Mouse (Mus musculus) myocyte (in vitro differentiated cells): ENCODE measurements around the gene Med13. TPM values are rescaled to one million over a fixed set of nuclear protein-coding genes. Genes with fewer than 3 reads are reported as not detected.

ENCODE experiments used
- H3K27me3 ChIP-seq: one replicate; pipeline ENCODE4 v1.6.1; 2011; ENCODE audit not compliant: control insufficient read depth, insufficient read depth, insufficient read length
- H3K36me3 ChIP-seq: one replicate; pipeline ENCODE4 v1.6.1; 2011; ENCODE audit not compliant: control insufficient read depth, insufficient read depth
- H3K4me2 ChIP-seq: one replicate; pipeline ENCODE4 v1.6.1; 2011; ENCODE audit warnings: low read depth, control low read depth
- H3K4me3 ChIP-seq: one replicate; pipeline ENCODE4 v1.5.1; 2011; ENCODE audit warnings: mild to moderate bottlenecking, control low read depth, moderate library complexity
- H3K79me2 ChIP-seq: one replicate; pipeline ENCODE4 v1.6.1; 2011; ENCODE audit not compliant: control insufficient read depth, insufficient read depth
- H3ac ChIP-seq: one replicate; pipeline ENCODE4 v1.6.1; 2011; ENCODE audit not compliant: control insufficient read depth, insufficient read length
- CEBPB ChIP-seq: IDR thresholded peaks from 2 replicates; pipeline ENCODE4 v1.6.1; 2011; ENCODE audit warnings: mild to moderate bottlenecking, moderate library complexity; ENCODE audit not compliant: poor library complexity, insufficient read depth, severe bottlenecking
- E2F4 ChIP-seq: IDR thresholded peaks from one replicate; pipeline ENCODE4 v1.6.1; 2011; ENCODE audit warnings: mild to moderate bottlenecking, control low read depth, moderate library complexity; ENCODE audit not compliant: insufficient read depth
- MAX ChIP-seq: IDR thresholded peaks from one replicate; pipeline ENCODE4 v1.6.1; 2011; ENCODE audit warnings: low read depth, mild to moderate bottlenecking, control low read depth
- MYOD1 ChIP-seq, 3 experiments: IDR thresholded peaks; one replicate each; pipeline ENCODE4 v1.6.1; 2011; ENCODE audit warnings: control low read depth in 2 of 3, low read depth in 2 of 3, mild to moderate bottlenecking in 2 of 3, moderate library complexity in 1 of 3; ENCODE audit not compliant: insufficient read length in 2 of 3, control insufficient read depth in 1 of 3
- MYOG ChIP-seq, 3 experiments: IDR thresholded peaks; one replicate each; pipeline ENCODE4 v1.6.1; 2011; ENCODE audit warnings: control low read depth in 2 of 3, low read depth in 2 of 3, mild to moderate bottlenecking in 2 of 3; ENCODE audit not compliant: insufficient read length in 2 of 3, control insufficient read depth in 1 of 3, insufficient read depth in 1 of 3
- POLR2A ChIP-seq: IDR thresholded peaks from one replicate; pipeline ENCODE4 v1.6.1; 2011; ENCODE audit warnings: low read depth, mild to moderate bottlenecking, control low read depth, moderate library complexity; ENCODE audit not compliant: insufficient read length
- POLR2AphosphoS2 ChIP-seq: IDR thresholded peaks from one replicate; pipeline ENCODE4 v1.6.1; 2011; ENCODE audit warnings: low read depth, control low read depth; ENCODE audit not compliant: insufficient read length
- REST ChIP-seq: IDR thresholded peaks from one replicate; pipeline ENCODE4 v1.6.1; 2011; ENCODE audit warnings: mild to moderate bottlenecking, control low read depth, moderate library complexity; ENCODE audit not compliant: insufficient read depth, insufficient read length
- SRF ChIP-seq: IDR thresholded peaks from one replicate; pipeline ENCODE4 v1.6.1; 2011; ENCODE audit warnings: low read depth; ENCODE audit not compliant: control insufficient read depth, insufficient read length
- TCF12 ChIP-seq: IDR thresholded peaks from one replicate; pipeline ENCODE4 v1.6.1; 2011; ENCODE audit warnings: mild to moderate bottlenecking, control low read depth; ENCODE audit not compliant: poor library complexity, insufficient read depth, severe bottlenecking
- TCF3 ChIP-seq: IDR thresholded peaks from one replicate; pipeline ENCODE4 v1.6.1; 2011; ENCODE audit warnings: low read depth, control low read depth; ENCODE audit not compliant: insufficient read length
- USF1 ChIP-seq: IDR thresholded peaks from one replicate; pipeline ENCODE4 v1.6.1; 2011; ENCODE audit warnings: low read depth, mild to moderate bottlenecking, control low read depth, moderate library complexity
- polyA plus RNA-seq: library from polyadenylated mRNA; unstranded; fragments of >200 nt; fragmentation: generic; extraction: Trizol; gene quantifications from one replicate; pipeline ENCODE4 v1.2.1, GENCODE M21; 2012; ENCODE audit warnings: missing spikeins

The Med13 gene
- polyA plus RNA-seq, 1 experiment, result 6.2 TPM

DNA sequence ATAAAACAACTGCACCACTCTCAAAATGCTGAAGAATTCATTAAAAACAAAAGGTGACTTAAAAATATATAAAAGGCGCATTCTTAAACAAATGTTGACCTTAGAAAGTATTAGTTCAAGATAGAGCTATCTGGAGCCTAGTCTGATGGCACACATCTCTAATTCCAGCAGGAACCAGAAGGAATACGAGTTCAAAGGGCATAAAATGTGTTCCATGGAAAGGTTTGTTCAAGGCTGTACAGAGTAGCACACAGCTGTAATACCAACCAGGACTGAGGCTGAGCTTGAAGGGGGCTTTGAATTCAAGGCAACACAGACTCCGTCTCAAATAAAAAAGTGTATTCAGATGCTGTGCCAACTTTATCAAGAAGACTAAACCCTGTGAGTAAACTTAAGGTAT lies 3.8 kb downstream of the Med13 start:
- Histone ChIP-seq H3K36me3 (peaks cover 19% of the 10 kb centered on the region), H3K27me3 (no peaks in the 10 kb centered on the region), H3K4me3 (no peak overlapping the region), H3K4me2 (no peak overlapping the region), H3ac (no peak overlapping the region), H3K79me2 (peaks cover 86% of the 10 kb centered on the region)
- no peak for TF ChIP-seq TCF3
- no peak for TF ChIP-seq REST
- no peak for TF ChIP-seq E2F4

DNA sequence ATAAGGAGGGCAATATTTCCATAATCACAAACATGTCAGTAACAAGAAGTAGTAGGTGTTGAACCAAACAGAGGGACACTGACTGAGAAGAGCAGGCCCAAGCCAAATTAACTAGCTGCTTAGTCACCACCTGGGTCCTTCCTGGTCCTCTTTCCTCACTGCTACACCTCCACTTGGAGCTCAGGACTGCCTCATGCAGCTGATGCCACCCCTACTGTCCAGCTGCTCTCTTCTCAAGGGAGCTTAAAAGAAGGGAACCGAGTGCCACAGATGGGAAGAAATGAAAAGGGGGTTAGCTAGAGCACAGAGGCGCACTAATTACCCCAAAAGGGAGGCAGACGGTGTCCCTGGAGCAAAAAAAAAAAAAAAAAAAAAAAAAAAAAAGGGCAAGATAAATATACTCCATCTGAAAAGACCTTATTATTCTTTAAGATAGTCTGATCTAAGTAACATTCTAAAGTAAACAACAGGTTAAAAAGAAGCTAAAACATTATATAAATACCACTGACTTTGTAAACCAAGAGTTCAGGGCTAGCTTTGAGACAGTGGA lies 5.6 kb downstream of the Med13 start:
- no peak for TF ChIP-seq USF1
- TF ChIP-seq POLR2AphosphoS2, result no peak
- no peak for TF ChIP-seq REST
- TF ChIP-seq SRF, result no peak
- TF ChIP-seq POLR2A, result no peak
- TF ChIP-seq TCF3, result no peak
- no peak for TF ChIP-seq CEBPB
- H3ac ChIP-seq, result no peak overlapping the region
- H3K79me2 ChIP-seq, result peaks cover 100% of the 10 kb centered on the region
- no peaks in the 10 kb centered on the region for H3K27me3 ChIP-seq
- H3K4me3 ChIP-seq, result no peak overlapping the region
- peaks cover 19% of the 10 kb centered on the region for H3K36me3 ChIP-seq
- no peak overlapping the region for H3K4me2 ChIP-seq

DNA sequence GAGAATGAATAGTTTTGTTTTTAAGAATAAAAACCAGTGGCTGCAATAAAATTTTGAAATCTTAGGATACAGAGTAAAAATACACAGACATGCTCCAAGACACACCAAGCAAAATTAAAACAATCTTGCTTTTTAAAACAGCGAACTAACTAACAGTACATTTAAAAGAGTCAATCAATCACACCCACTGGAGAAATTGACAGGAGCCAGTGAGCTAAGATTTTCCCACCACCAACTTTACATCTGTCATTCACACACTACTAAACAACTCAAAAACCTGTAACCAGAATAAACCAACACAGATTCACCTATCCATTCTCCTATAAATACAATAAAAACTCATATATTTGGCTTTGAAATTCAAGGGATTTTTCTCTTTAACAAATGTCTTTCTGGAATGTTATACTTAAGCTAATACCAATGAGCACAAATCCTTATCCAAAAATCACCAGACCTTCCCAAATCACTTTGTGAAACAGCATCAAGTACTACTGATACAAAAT lies 6.7 kb downstream of the Med13 start:
- peaks cover 100% of the 10 kb centered on the region for H3K79me2 ChIP-seq
- H3K4me3 ChIP-seq, result no peak overlapping the region
- H3K27me3 ChIP-seq, result no peaks in the 10 kb centered on the region
- no peak for TF ChIP-seq TCF3
- no peak for TF ChIP-seq USF1
- TF ChIP-seq SRF, result no peak
- no peak for TF ChIP-seq MYOD1 (IDR thresholded peaks at IDR 0.05; ENCODE audit: control insufficient read depth in 1 of 3, insufficient read length in 2 of 3, low read depth in 2 of 3)
- TF ChIP-seq MYOG (IDR thresholded peaks at IDR 0.05; ENCODE audit: control insufficient read depth in 1 of 3, insufficient read depth in 1 of 3, insufficient read length in 2 of 3, low read depth in 2 of 3), result no peak
- no peak for TF ChIP-seq REST
- TF ChIP-seq CEBPB, result no peak
- no peak for TF ChIP-seq POLR2AphosphoS2
- TF ChIP-seq E2F4, result no peak
- no peak for TF ChIP-seq POLR2A
- no peak for TF ChIP-seq TCF12
- TF ChIP-seq MAX, result no peak
- no peak overlapping the region for H3ac ChIP-seq
- no peak overlapping the region for H3K4me2 ChIP-seq
- H3K36me3 ChIP-seq, result peaks cover 19% of the 10 kb centered on the region

DNA sequence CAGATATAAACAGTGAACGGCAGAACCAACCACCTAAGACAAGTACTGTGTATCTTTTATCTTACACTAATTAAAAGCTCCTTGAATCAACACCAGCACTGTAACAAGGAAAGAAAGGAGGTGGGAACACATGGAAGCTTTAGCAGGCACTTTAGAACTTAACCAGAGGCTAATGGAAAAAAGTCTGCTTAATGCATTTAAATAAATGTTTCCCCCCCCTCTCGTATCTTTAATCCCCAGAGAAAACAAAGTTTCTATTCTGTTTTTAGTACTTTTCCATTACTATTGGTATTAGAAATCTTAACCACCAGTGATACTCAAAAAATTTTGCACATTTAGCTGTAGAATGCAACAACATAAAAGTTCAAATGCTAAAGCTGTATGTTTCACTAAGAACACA lies 8.1 kb downstream of the Med13 start:
- TF ChIP-seq MYOD1 (IDR thresholded peaks at IDR 0.05; ENCODE audit: control insufficient read depth in 1 of 3, insufficient read length in 2 of 3, low read depth in 2 of 3) (no peak), USF1 (no peak), POLR2AphosphoS2 (no peak), REST (no peak), MYOG (IDR thresholded peaks at IDR 0.05; ENCODE audit: control insufficient read depth in 1 of 3, insufficient read depth in 1 of 3, insufficient read length in 2 of 3, low read depth in 2 of 3) (no peak), E2F4 (no peak), POLR2A (no peak), TCF3 (no peak), CEBPB (no peak), TCF12 (no peak), MAX (no peak), SRF (no peak)
- H3K4me2 ChIP-seq, result no peak overlapping the region
- peaks cover 100% of the 10 kb centered on the region for H3K79me2 ChIP-seq

DNA sequence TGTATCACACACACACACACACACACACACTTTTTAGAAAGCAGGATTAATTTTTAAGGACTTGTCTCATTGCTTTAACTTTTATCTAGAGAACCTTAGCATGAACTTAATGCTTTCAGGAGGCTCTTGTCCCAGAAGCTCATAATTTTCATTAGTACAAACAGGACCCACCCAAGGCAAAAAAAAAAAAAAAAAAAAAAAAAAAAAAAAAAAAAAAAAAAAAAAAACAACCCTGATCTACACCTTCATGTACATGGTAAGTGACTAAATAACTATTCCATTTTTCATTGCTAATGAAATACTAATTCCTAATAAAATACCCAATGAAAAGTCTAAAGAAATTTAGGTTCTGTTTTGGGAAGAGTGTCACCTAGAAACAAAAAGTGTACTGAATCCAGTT lies 8.5 kb downstream of the Med13 start:
- TF ChIP-seq CEBPB, result no peak
- no peak for TF ChIP-seq POLR2AphosphoS2
- no peak for TF ChIP-seq E2F4
- no peak for TF ChIP-seq MYOG (IDR thresholded peaks at IDR 0.05; ENCODE audit: control insufficient read depth in 1 of 3, insufficient read depth in 1 of 3, insufficient read length in 2 of 3, low read depth in 2 of 3)
- TF ChIP-seq TCF12, result no peak
- no peak for TF ChIP-seq TCF3
- TF ChIP-seq REST, result no peak
- no peak for TF ChIP-seq MYOD1 (IDR thresholded peaks at IDR 0.05; ENCODE audit: control insufficient read depth in 1 of 3, insufficient read length in 2 of 3, low read depth in 2 of 3)
- TF ChIP-seq USF1, result no peak
- no peak for TF ChIP-seq SRF
- no peak for TF ChIP-seq POLR2A
- no peak for TF ChIP-seq MAX
- Histone ChIP-seq H3K4me2 (no peak overlapping the region), H3K27me3 (no peaks in the 10 kb centered on the region), H3K79me2 (peaks cover 100% of the 10 kb centered on the region), H3K4me3 (no peak overlapping the region), H3K36me3 (peaks cover 19% of the 10 kb centered on the region), H3ac (no peak overlapping the region)

More for the DNA sequence above, 8.1 kb downstream of the Med13 start:
- Histone ChIP-seq H3K27me3 (no peaks in the 10 kb centered on the region), H3K4me3 (no peak overlapping the region), H3K36me3 (peaks cover 19% of the 10 kb centered on the region), H3ac (no peak overlapping the region)
